Mouse (Mus musculus) liver, embryonic 16.5 days (tissue): ENCODE measurements around the gene Ctss. TPM values are rescaled to one million over a fixed set of nuclear protein-coding genes. Genes with fewer than 3 reads are reported as not detected.

Source experiments
- ATAC-seq: fragments of 200-750 bp; cut with Nextera tagmentation; 2 replicates; pipeline ENCODE4 v1.8.0; 2017; ENCODE audit warnings: low read depth, mild to moderate bottlenecking, moderate number of reproducible peaks, moderate library complexity
- H3K27ac ChIP-seq: fragments of 300-500 bp; sonication (generic); 2 replicates; pipeline ENCODE4 v1.5.1; 2014; ENCODE audit warnings: mild to moderate bottlenecking, low read length
- H3K27me3 ChIP-seq: fragments of 300-500 bp; sonication (generic); 2 replicates; pipeline ENCODE4 v1.6.1; 2014; ENCODE audit warnings: low read depth, low read length, mixed read lengths; ENCODE audit not compliant: control insufficient read depth, insufficient read depth
- H3K36me3 ChIP-seq: fragments of 300-500 bp; sonication (generic); 2 replicates; pipeline ENCODE4 v1.6.1; 2014; ENCODE audit warnings: mild to moderate bottlenecking; ENCODE audit not compliant: control insufficient read depth, insufficient read depth
- H3K4me1 ChIP-seq: fragments of 300-500 bp; sonication (generic); 2 replicates; pipeline ENCODE4 v1.6.1; 2014; ENCODE audit warnings: low read depth, low read length, mixed read lengths; ENCODE audit not compliant: control insufficient read depth
- H3K4me2 ChIP-seq: fragments of 300-500 bp; sonication (generic); 2 replicates; pipeline ENCODE4 v1.6.1; 2014; ENCODE audit warnings: low read depth, low read length, mixed read lengths
- H3K4me3 ChIP-seq: fragments of 300-500 bp; sonication (generic); 2 replicates; pipeline ENCODE4 v1.5.1; 2014; ENCODE audit warnings: low read depth, mild to moderate bottlenecking, low read length
- H3K9ac ChIP-seq: fragments of 300-500 bp; sonication (generic); 2 replicates; pipeline ENCODE4 v1.6.1; 2014; ENCODE audit warnings: low read depth, low read length
- H3K9me3 ChIP-seq: fragments of 300-500 bp; sonication (generic); replicated peaks from 2 replicates; pipeline ENCODE4 v1.6.1; 2016; ENCODE audit warnings: low read length; ENCODE audit not compliant: control insufficient read depth
- WGBS: fragments of 180-500 bp; shearing (Covaris S2); extraction: QIAGEN DNeasy Blood & Tissue Kit; methylation state at CpG from one replicate; pipeline ENCODE4 v1.1.7; 2014; ENCODE audit not compliant: insufficient replicate concordance; 5-methylcytosine and 5-hydroxymethylcytosine counted together
- polyA plus RNA-seq: library from polyadenylated mRNA; unstranded; fragments of >200 nt; fragmentation: Nextera tagmentation; extraction: Ambion mirVana; gene quantifications from 2 replicates; pipeline ENCODE4 v1.2.1, GENCODE M21; 2015

The Ctss gene
- polyA plus RNA-seq, 1 experiment from 2014 or later, result 38.4 TPM

DNA sequence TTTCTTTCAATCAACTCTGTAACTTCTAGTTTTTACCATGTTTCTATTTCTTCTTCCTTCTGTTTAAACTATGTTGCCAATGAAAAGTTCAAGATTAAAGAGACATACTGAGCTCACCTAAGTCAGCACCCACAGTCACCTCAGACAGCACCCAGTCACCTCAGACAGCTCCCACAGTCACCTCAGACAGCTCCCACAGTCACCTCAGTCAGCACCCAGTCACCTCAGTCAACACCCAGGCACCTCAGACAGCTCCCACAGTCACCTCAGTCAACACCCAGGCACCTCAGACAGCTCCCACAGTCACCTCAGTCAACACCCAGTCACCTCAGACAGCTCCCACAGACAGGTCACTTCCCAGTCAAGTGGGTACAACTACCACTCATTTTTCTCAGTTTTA, 15.6 kb downstream of the Ctss start:
- H3K4me2 ChIP-seq, result no peak overlapping the region
- no peaks in the 10 kb centered on the region for H3K9me3 ChIP-seq
- H3K4me3 ChIP-seq, result no peak overlapping the region
- no peak overlapping the region for H3K27ac ChIP-seq
- H3K36me3 ChIP-seq, result no peaks in the 10 kb centered on the region
- H3K9ac ChIP-seq, result no peak overlapping the region
- no peaks in the 10 kb centered on the region; the same call in 1 of the 2 replicates for H3K27me3 ChIP-seq
- no peak for ATAC-seq
- H3K4me1 ChIP-seq, result no peaks in the 10 kb centered on the region

DNA sequence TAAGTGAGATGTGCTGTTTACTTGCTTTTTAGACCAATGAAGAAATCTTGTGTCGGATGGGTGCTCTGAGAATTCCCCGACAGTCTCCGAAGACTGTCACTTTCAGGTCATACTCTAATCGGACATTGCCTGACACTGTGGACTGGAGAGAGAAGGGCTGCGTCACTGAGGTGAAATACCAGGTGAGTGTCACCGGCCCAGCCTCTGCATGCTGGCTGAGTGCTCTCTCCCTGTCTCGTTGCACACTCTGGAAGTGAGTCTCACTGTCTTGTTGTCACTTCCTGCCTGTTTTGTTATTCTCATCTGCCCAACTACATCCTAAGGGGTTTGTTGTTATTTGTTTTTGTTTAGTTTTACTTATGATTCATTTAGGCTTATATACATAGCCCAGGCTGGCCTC, 16.4 kb downstream of the Ctss start:
- Histone ChIP-seq H3K4me1 (no peaks in the 10 kb centered on the region), H3K27ac (no peak overlapping the region), H3K36me3 (no peaks in the 10 kb centered on the region), H3K4me2 (no peak overlapping the region), H3K9ac (no peak overlapping the region), H3K4me3 (no peak overlapping the region), H3K27me3 (no peaks in the 10 kb centered on the region; the same call in 1 of the 2 replicates), H3K9me3 (no peaks in the 10 kb centered on the region)
- ATAC-seq, result no peak
- WGBS, result 70% methylated on average over 7 of the region's 7 CpGs

DNA sequence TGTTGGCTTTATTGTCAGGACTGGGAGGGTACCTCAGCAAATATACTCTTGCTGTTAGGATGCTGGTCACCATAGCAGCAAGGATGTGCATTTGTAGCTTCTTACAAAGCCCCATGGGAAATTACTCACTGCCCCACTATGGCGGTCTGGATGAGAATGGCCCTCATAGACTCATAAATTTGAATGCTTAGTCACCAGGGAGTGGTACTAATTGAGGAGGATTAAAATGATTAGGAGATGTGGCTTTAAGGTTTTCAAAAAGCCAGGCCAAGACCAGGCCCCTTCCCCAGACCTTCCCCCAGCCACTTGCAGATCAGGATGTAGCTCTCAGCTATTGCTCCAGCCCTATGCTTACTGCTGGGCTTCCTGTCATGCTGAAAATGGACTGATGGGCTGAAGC, 23.6 kb downstream of the Ctss start:
- no peak overlapping the region for H3K9ac ChIP-seq
- 77% methylated on average over 1 of the region's 1 CpGs for WGBS

DNA sequence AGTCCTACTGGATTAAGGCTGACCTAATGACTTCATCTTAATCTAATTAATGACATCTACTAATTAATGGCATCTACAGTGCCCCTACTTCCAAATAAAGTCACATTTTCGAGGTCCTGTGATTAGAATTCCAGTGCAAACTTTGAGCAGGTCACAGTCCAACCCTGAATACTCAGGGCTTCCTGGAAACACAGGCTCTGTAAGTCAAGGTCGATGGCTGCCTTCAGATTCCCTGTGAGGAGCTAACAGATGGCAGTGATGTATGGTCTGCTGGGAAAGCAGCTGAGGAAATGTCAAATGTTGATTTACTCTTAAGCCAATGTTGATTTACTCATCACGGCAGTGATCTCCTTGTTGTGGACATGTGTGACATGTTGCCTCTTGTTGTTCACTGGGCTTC, 27.4 kb downstream of the Ctss start:
- no peak for ATAC-seq
- Histone ChIP-seq H3K9me3 (no peaks in the 10 kb centered on the region), H3K4me1 (no peaks in the 10 kb centered on the region), H3K9ac (no peak overlapping the region), H3K36me3 (no peaks in the 10 kb centered on the region), H3K4me3 (no peak overlapping the region), H3K27me3 (no peaks in the 10 kb centered on the region), H3K27ac (no peak overlapping the region), H3K4me2 (no peak overlapping the region)
- 42% methylated on average over 3 of the region's 3 CpGs for WGBS

More for the DNA sequence above, 23.6 kb downstream of the Ctss start:
- Histone ChIP-seq H3K27ac (no peak overlapping the region), H3K4me1 (no peaks in the 10 kb centered on the region), H3K9me3 (no peaks in the 10 kb centered on the region), H3K36me3 (no peaks in the 10 kb centered on the region), H3K27me3 (no peaks in the 10 kb centered on the region), H3K4me3 (no peak overlapping the region), H3K4me2 (no peak overlapping the region)
- ATAC-seq, result no peak

DNA sequence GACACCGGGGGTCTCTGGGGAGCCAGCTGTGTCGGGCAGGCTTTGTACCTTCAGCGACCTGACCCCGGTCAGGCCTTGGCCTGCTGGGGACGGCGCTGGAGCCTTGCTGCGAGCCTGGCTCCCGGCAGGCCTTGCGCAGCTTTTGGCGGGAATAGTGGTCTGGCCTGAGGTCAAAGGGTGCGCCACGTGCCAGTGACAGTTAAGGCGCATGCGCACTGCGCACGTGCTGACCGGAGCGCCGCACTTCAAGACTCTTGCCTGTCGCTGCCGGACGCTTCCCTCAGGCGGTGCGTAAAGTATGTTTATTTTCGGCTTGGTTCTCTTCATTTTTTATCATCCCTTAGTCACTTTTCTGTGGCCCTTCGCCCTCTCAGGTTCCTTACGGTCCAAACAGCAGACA, 32.9 kb downstream of the Ctss start, which contains the start of gene Hormad1:
TSS of gene Hormad1 (plus strand) at position 241 of the 400 bp plus-strand sequence.
- no peak within 1 kb of the TSS for H3K4me3 ChIP-seq
- no peak within 1 kb of the TSS for H3K27ac ChIP-seq
- no peak for ATAC-seq
- WGBS, result 90% methylated on average over 27 of the region's 27 CpGs
- no peaks in the 10 kb centered on the region for H3K27me3 ChIP-seq
- H3K4me2 ChIP-seq, result no peak within 1 kb of the TSS
- H3K9ac ChIP-seq, result no peak within 1 kb of the TSS
- no peaks in the 10 kb centered on the region for H3K9me3 ChIP-seq
- H3K4me1 ChIP-seq, result no peaks in the 10 kb centered on the region
- no peaks in the 10 kb centered on the region for H3K36me3 ChIP-seq

DNA sequence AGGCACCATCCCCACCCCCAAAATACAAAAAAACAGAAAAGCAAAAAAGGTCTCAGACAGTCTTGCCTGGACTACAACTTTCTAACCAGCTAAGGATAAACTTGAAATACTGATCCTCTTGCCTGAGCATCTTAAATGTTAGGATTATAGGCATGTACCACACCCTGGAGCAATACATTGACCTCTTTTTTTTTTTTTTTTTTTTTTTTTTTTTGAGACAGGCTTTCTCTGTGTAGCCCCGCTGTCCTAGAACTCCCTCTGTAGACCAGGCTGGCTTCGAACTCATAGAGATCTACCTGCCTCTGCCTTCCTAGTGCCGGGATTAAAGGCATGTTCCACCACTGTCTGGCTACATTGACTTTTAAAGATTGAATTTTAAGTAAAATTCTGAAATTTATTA, 34.2 kb downstream of the Ctss start:
- H3K4me2 ChIP-seq, result no peak overlapping the region
- H3K4me3 ChIP-seq, result no peak overlapping the region
- no peaks in the 10 kb centered on the region for H3K36me3 ChIP-seq
- no peaks in the 10 kb centered on the region for H3K4me1 ChIP-seq
- H3K9me3 ChIP-seq, result no peaks in the 10 kb centered on the region
- H3K9ac ChIP-seq, result no peak overlapping the region
- H3K27me3 ChIP-seq, result no peaks in the 10 kb centered on the region
- ATAC-seq, result no peak
- H3K27ac ChIP-seq, result no peak overlapping the region
- WGBS, result 80% methylated on average over 3 of the region's 3 CpGs

DNA sequence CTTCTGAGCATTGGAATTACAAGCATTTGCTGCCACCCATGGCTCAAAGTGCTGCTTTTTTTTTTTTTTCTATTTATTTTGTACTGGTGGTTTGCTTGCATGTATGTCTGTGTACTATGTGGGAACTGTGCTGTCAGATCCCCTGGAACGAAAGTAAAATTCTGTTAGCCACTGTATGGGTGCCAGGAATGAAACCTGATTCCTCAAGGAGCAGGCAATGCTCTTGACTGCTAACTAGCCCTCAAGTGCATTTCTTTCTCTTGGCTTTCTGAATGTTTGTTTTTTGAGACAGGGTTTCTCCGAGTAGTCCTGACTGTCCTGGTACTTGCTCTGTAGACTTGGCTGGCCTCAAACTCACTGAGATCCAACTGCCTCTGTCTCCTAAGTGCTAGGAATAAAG, 35.2 kb downstream of the Ctss start:
- no peak overlapping the region for H3K4me3 ChIP-seq
- ATAC-seq, result no peak
- no peak overlapping the region for H3K9ac ChIP-seq
- WGBS, result 60% methylated on average over 2 of the region's 2 CpGs
- H3K9me3 ChIP-seq, result no peaks in the 10 kb centered on the region
- H3K4me2 ChIP-seq, result no peak overlapping the region
- H3K36me3 ChIP-seq, result no peaks in the 10 kb centered on the region
- no peak overlapping the region for H3K27ac ChIP-seq
- H3K27me3 ChIP-seq, result no peaks in the 10 kb centered on the region
- H3K4me1 ChIP-seq, result no peaks in the 10 kb centered on the region

DNA sequence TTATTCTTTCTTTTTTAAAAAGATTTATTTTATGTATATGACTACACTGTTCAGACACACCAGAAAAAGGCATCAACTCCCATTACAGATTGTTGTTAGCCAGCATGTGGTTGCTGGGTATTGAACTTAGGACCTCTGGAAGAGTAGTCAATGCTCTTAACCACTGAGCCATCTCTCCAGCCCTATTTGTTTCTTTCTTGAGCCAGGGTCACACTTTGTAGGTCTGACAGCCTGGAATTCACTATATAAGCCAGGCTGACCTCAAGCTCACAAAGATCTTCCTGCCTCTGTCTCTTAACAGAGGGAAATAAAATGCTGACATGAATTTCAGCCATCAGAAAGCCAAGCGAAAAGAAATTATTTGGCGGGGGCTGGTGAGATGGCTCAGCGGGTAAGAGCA, 43.0 kb downstream of the Ctss start:
- no peaks in the 10 kb centered on the region for H3K4me1 ChIP-seq
- ATAC-seq, result no peak
- H3K4me2 ChIP-seq, result no peak overlapping the region
- no peaks in the 10 kb centered on the region for H3K9me3 ChIP-seq
- H3K4me3 ChIP-seq, result no peak overlapping the region
- no peaks in the 10 kb centered on the region for H3K27me3 ChIP-seq
- 84% methylated on average over 3 of the region's 3 CpGs for WGBS
- H3K36me3 ChIP-seq, result no peaks in the 10 kb centered on the region
- H3K27ac ChIP-seq, result no peak overlapping the region
- no peak overlapping the region for H3K9ac ChIP-seq

DNA sequence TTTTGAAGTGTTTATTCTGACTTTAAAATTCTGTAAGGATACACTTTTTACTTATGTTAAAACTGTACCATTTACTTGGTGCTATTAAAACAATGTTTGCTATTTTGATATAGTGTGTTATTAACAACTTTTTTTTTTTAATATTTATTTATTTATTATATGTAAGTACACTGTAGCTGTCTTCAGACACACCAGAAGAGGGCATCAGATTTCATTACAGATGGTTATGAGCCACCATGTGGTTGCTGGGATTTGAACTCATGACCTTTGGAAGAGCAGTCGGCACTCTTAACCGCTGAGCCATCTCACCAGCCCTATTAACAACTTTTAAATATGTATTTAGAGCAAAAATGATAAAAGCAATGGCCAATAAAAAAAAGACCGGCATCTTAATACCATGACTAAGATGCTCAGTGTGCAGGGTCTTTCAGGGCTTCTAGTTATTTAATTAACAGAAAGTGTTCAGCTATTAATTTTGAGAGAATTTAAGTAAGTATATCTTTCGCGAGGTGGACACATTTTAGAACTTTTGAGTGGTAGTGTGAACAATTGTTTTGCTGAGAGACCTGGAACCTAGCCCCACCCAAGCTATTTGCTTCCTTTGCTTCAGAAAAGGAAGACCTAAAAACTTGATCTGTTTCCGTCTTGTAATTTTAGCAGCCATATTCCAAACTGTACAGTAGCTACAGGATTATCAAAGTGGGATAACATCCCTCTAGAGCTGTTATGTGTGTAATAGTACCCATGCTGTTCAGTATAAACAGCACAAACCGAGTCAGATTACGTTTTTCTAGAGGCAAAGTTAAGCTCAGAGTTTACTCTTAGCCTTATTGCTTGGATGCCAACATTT, 61.4 kb downstream of the Ctss start:
- Histone ChIP-seq H3K9ac (peak overlapping the region; percentile 85), H3K36me3 (peaks cover 8% of the 10 kb centered on the region), H3K4me1 (peaks cover 7% of the 10 kb centered on the region), H3K4me2 (peak overlapping the region; percentile 89), H3K9me3 (no peaks in the 10 kb centered on the region), H3K27me3 (no peaks in the 10 kb centered on the region), H3K4me3 (peak overlapping the region; percentile 98), H3K27ac (peak overlapping the region; percentile 98)
- peak; percentile 7 for ATAC-seq
- WGBS, result 44% methylated on average over 8 of the region's 8 CpGs
